Mouse (Mus musculus) stomach, postnatal 0 days (tissue): ENCODE measurements around the gene Sptb. TPM values are rescaled to one million over a fixed set of nuclear protein-coding genes. Genes with fewer than 3 reads are reported as not detected.

Experiments used
- ATAC-seq: fragments of 200-750 bp; cut with Nextera tagmentation; 2 replicates; pipeline ENCODE4 v1.8.0; 2017; ENCODE audit not compliant: low FRiP score, low TSS enrichment
- DNase-seq: peaks from one replicate; pipeline ENCODE4 v3.0.0-alpha.2; 2016; ENCODE audit warnings: low spot score
- H3K27ac ChIP-seq: fragments of 300-500 bp; sonication (generic); replicated peaks from 2 replicates; pipeline ENCODE4 v1.5.1; 2014; ENCODE audit warnings: mild to moderate bottlenecking, control low read depth
- H3K27me3 ChIP-seq: fragments of 300-500 bp; sonication (generic); 2 replicates; pipeline ENCODE4 v1.6.1; 2014; ENCODE audit warnings: low read length; ENCODE audit not compliant: control insufficient read depth, insufficient read depth
- H3K36me3 ChIP-seq: fragments of 300-500 bp; sonication (generic); 2 replicates; pipeline ENCODE4 v1.6.1; 2014; ENCODE audit warnings: low read length, mixed read lengths; ENCODE audit not compliant: control insufficient read depth, insufficient read depth
- H3K4me1 ChIP-seq: fragments of 300-500 bp; sonication (generic); replicated peaks from 2 replicates; pipeline ENCODE4 v1.6.1; 2014; ENCODE audit warnings: antibody characterized with exemption; ENCODE audit not compliant: control insufficient read depth, insufficient read depth
- H3K4me2 ChIP-seq: fragments of 300-500 bp; sonication (generic); replicated peaks from 2 replicates; pipeline ENCODE4 v1.6.1; 2014; ENCODE audit warnings: low read depth, mild to moderate bottlenecking, control low read depth, moderate library complexity
- H3K4me3 ChIP-seq: fragments of 300-500 bp; sonication (generic); 2 replicates; pipeline ENCODE4 v1.5.1; 2014; ENCODE audit warnings: low read depth, low read length, control low read depth
- H3K9ac ChIP-seq: fragments of 300-500 bp; sonication (generic); 2 replicates; pipeline ENCODE4 v1.6.1; 2014; ENCODE audit warnings: mild to moderate bottlenecking, low read length, control low read depth, mixed read lengths
- H3K9me3 ChIP-seq: fragments of 300-500 bp; sonication (generic); 2 replicates; pipeline ENCODE4 v1.6.1; 2016; ENCODE audit warnings: low read length; ENCODE audit not compliant: control insufficient read depth
- CTCF ChIP-seq: IDR thresholded peaks from 2 replicates; pipeline ENCODE4 v1.5.1; 2016; ENCODE audit warnings: antibody characterized with exemption, low read depth, mild to moderate bottlenecking, moderate library complexity
- EP300 ChIP-seq: optimal IDR thresholded peaks from 2 replicates; pipeline ENCODE3; 2016; ENCODE audit warnings: antibody characterized with exemption
- WGBS: fragments of 180-500 bp; shearing (Covaris S2); extraction: QIAGEN DNeasy Blood & Tissue Kit; methylation state at CpG from one replicate; pipeline ENCODE4 v1.1.7; 2014; 5-methylcytosine and 5-hydroxymethylcytosine counted together
- polyA plus RNA-seq: library from polyadenylated mRNA; unstranded; fragments of >200 nt; fragmentation: Nextera tagmentation; extraction: Ambion mirVana; gene quantifications from 2 replicates; pipeline ENCODE4 v1.2.1, GENCODE M21; 2015

Gene Sptb
- polyA plus RNA-seq, 1 experiment from 2014 or later = 0.29 TPM

GRCm38 (mm10) chr12:76720572-76720971, 10.2 kb upstream of the Sptb start:
- no peak overlapping the region for H3K4me2 ChIP-seq
- no peak for TF ChIP-seq EP300
- peak; percentile 65 for TF ChIP-seq CTCF
- H3K4me1 ChIP-seq = no peaks in the 10 kb centered on the region
- no peaks in the 10 kb centered on the region for H3K27me3 ChIP-seq
- DNase-seq (no peak), ATAC-seq (no peak)
- H3K4me3 ChIP-seq = no peak overlapping the region
- no peak overlapping the region for H3K9ac ChIP-seq
- H3K9me3 ChIP-seq = no peaks in the 10 kb centered on the region
- no peak overlapping the region for H3K27ac ChIP-seq
- no peaks in the 10 kb centered on the region for H3K36me3 ChIP-seq

DNA sequence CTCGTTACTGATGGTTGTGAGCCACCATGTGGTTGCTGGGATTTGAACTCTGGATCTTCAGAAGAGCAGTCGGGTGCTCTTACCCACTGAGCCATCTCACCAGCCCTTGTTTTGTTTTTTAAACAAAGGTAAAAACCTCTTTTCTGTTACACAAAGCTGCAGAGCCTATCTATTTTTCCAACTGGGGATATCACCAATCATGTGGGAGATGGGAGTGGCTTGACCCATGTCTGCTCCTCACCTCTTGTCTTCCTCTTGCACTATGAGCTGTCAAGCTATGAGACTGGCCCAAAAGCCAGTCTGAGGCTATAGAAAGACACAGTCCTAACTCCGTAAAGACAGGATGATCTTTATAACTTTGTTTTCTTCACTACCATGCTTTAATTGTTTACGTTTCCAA, 8.0 kb upstream of the Sptb start:
- no peak for ATAC-seq
- TF ChIP-seq EP300 = no peak
- no peak for TF ChIP-seq CTCF
- H3K9me3 ChIP-seq = no peaks in the 10 kb centered on the region
- no peaks in the 10 kb centered on the region for H3K4me1 ChIP-seq
- WGBS = 84% methylated on average over 4 of the region's 4 CpGs
- DNase-seq = no peak
- no peak overlapping the region for H3K4me3 ChIP-seq
- H3K9ac ChIP-seq = no peak overlapping the region
- no peaks in the 10 kb centered on the region for H3K27me3 ChIP-seq
- H3K4me2 ChIP-seq = no peak overlapping the region
- H3K27ac ChIP-seq = no peak overlapping the region
- no peaks in the 10 kb centered on the region for H3K36me3 ChIP-seq

DNA sequence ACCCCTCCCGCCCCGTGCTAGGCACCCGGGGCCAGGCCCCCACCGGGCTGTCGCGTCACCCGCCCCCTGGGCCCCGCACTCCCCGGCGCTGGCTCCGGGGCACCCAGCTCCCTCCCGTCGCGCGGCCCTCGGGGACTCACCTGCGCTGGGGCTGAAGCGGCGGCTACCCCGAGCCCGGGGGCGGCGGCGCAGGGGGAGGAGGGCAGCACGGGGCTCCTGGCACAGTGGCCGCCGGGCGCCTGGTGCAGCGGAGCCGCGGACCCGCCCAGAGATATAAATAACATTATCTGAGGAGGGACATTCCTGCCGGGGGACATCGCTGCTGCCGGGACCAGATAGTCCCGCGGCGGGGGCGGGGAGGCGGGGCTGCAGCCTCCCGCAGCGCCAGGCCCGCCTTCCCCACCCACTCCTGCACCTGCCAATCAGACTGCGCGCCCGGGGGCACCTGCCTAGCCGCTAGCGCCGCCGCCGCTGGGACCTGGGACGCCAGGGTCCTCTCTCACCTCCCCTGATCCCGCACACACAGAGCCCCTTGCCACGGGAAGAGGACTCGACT, 474 bp downstream of the Sptb start:
- TF ChIP-seq EP300 (no peak), CTCF (no peak)
- DNase-seq (peak; percentile 54), ATAC-seq (peak; percentile 72)
- 0% methylated on average over 34 of the region's 55 CpGs for WGBS
- peak overlapping the region; percentile 59 for H3K9ac ChIP-seq
- no peaks in the 10 kb centered on the region for H3K36me3 ChIP-seq
- H3K27me3 ChIP-seq = peaks cover 2% of the 10 kb centered on the region; the same call in 1 of the 2 replicates
- peak overlapping the region; percentile 100 for H3K4me2 ChIP-seq
- no peaks in the 10 kb centered on the region for H3K9me3 ChIP-seq
- no peak overlapping the region for H3K27ac ChIP-seq
- H3K4me1 ChIP-seq = no peaks in the 10 kb centered on the region; the same call in 1 of the 2 replicates
- peak overlapping the region; percentile 67 for H3K4me3 ChIP-seq

GRCm38 (mm10) chr12:76708956-76709794, 1.2 kb downstream of the Sptb start:
- H3K27ac ChIP-seq = no peak overlapping the region
- peaks cover 2% of the 10 kb centered on the region; the same call in 1 of the 2 replicates for H3K27me3 ChIP-seq

GRCm38 (mm10) chr12:76708181-76708580, 2.2 kb downstream of the Sptb start:
- Histone ChIP-seq H3K36me3 (no peaks in the 10 kb centered on the region), H3K4me3 (no peak overlapping the region), H3K9ac (no peak overlapping the region), H3K27ac (no peak overlapping the region), H3K4me2 (no peak overlapping the region), H3K9me3 (no peaks in the 10 kb centered on the region), H3K4me1 (no peaks in the 10 kb centered on the region; the same call in 1 of the 2 replicates), H3K27me3 (peaks cover 2% of the 10 kb centered on the region; the same call in 1 of the 2 replicates)
- ATAC-seq = no peak
- WGBS = 69% methylated on average over 3 of the region's 3 CpGs
- TF ChIP-seq CTCF (no peak), EP300 (no peak)
- no peak for DNase-seq

More at GRCm38 (mm10) chr12:76708956-76709794, 1.2 kb downstream of the Sptb start:
- Histone ChIP-seq H3K36me3 (no peaks in the 10 kb centered on the region), H3K4me1 (no peaks in the 10 kb centered on the region; the same call in 1 of the 2 replicates), H3K9ac (peak overlapping the region; percentile 59), H3K4me2 (peak overlapping the region; percentile 100), H3K4me3 (peak overlapping the region; percentile 67), H3K9me3 (no peaks in the 10 kb centered on the region)
- WGBS = 15% methylated on average over 33 of the region's 34 CpGs
- ATAC-seq = peak; percentile 48
- TF ChIP-seq EP300 = no peak
- no peak for TF ChIP-seq CTCF
- DNase-seq = peak; percentile 34

GRCm38 (mm10) chr12:76696380-76696935, 13.9 kb downstream of the Sptb start:
- TF ChIP-seq EP300 = no peak
- TF ChIP-seq CTCF = no peak
- no peak overlapping the region for H3K4me2 ChIP-seq
- H3K27ac ChIP-seq = no peak overlapping the region
- no peaks in the 10 kb centered on the region for H3K36me3 ChIP-seq
- DNase-seq (no peak), ATAC-seq (no peak)
- no peak overlapping the region for H3K9ac ChIP-seq
- H3K4me1 ChIP-seq = no peaks in the 10 kb centered on the region
- no peaks in the 10 kb centered on the region for H3K27me3 ChIP-seq
- H3K4me3 ChIP-seq = no peak overlapping the region
- WGBS = 65% methylated on average over 13 of the region's 13 CpGs
- H3K9me3 ChIP-seq = no peaks in the 10 kb centered on the region
